Comparison of ENCODE assay signal across 8 mouse cellular contexts in genomic region chr7:46615256-46615977, GRCm38 (mm10). TPM values are rescaled to one million over a fixed set of nuclear protein-coding genes. Genes with fewer than 3 reads are reported as not detected.
A peak's percentile ranks its signal among the peaks of the same experiment; 100 is the strongest.
DNase-seq lines count a peak whose midpoint lies in the region; ATAC-seq lines count a peak whose summit lies in the region.

No protein-coding gene starts in this region.

- H3K4me3 ChIP-seq in heart, embryonic 15.5 days = no peak overlapping the region
- no peak overlapping the region for H3K4me3 ChIP-seq in liver, embryonic 15.5 days (replicated peaks)
- H3K4me3 ChIP-seq in hindbrain, embryonic 10.5 days = no peak overlapping the region

- no peak overlapping the region for H3K4me2 ChIP-seq in heart, embryonic 15.5 days
- H3K4me2 ChIP-seq in liver, embryonic 15.5 days = no peak overlapping the region

- H3K9ac ChIP-seq in heart, embryonic 15.5 days = no peak overlapping the region
- no peak overlapping the region for H3K9ac ChIP-seq in liver, embryonic 15.5 days

- peaks cover 28% of the 10 kb centered on the region for H3K4me1 ChIP-seq in heart, embryonic 15.5 days (replicated peaks)
- no peaks in the 10 kb centered on the region; the same call in 1 of the 2 replicates for H3K4me1 ChIP-seq in liver, embryonic 15.5 days (replicated peaks)
- H3K4me1 ChIP-seq in hindbrain, embryonic 10.5 days (replicated peaks) = no peaks in the 10 kb centered on the region

- H3K36me3 ChIP-seq in heart, embryonic 15.5 days = no peaks in the 10 kb centered on the region
- H3K36me3 ChIP-seq in liver, embryonic 15.5 days (replicated peaks) = no peaks in the 10 kb centered on the region
- H3K36me3 ChIP-seq in hindbrain, embryonic 10.5 days = peaks cover 36% of the 10 kb centered on the region

- H3K27ac ChIP-seq in heart, embryonic 15.5 days = peak overlapping the region; percentile 64
- H3K27ac ChIP-seq in liver, embryonic 15.5 days (replicated peaks) = no peak overlapping the region
- H3K27ac ChIP-seq in hindbrain, embryonic 10.5 days = no peak overlapping the region

- H3K9me3 ChIP-seq in heart, embryonic 15.5 days (replicated peaks) = no peaks in the 10 kb centered on the region
- no peaks in the 10 kb centered on the region for H3K9me3 ChIP-seq in liver, embryonic 15.5 days (replicated peaks)
- no peaks in the 10 kb centered on the region for H3K9me3 ChIP-seq in hindbrain, embryonic 10.5 days

- DNase-seq in ovary, postnatal 36 days (ENCODE audit: low spot score) = peak; percentile 22
- no peak for DNase-seq in ovary, postnatal 10 days (ENCODE audit: low spot score)
- DNase-seq in yolk sac, embryonic 10.5 days (ENCODE audit: low spot score) = peak; percentile 22
- DNase-seq in spleen, postnatal 4 days (ENCODE audit: low spot score in 2 of 2) = no peak
- DNase-seq in layer of hippocampus, postnatal 25 days (ENCODE audit: extremely low spot score in 1 of 2, low spot score in 1 of 2) = no peak
- no peak for DNase-seq in hindbrain, embryonic 10.5 days (ENCODE audit: low spot score)

- no peaks in the 10 kb centered on the region for H3K27me3 ChIP-seq in heart, embryonic 15.5 days
- H3K27me3 ChIP-seq in liver, embryonic 15.5 days = no peaks in the 10 kb centered on the region
- no peaks in the 10 kb centered on the region for H3K27me3 ChIP-seq in hindbrain, embryonic 10.5 days (ENCODE audit: insufficient read depth, poor library complexity, severe bottlenecking)

- 42% methylated on average over 5 of the region's 5 CpGs for WGBS in heart, embryonic 15.5 days
- WGBS in liver, embryonic 15.5 days (ENCODE audit: insufficient replicate concordance) = 39% methylated on average over 5 of the region's 5 CpGs
- WGBS in hindbrain, embryonic 10.5 days = 71% methylated on average over 5 of the region's 5 CpGs

- no peak for ATAC-seq in heart, embryonic 15.5 days (replicated peaks; ENCODE audit: insufficient number of reproducible peaks, insufficient read depth, low FRiP score, low read depth)
- ATAC-seq in liver, embryonic 15.5 days (ENCODE audit: insufficient read depth) = peak; percentile 40; the same call in 1 of the 2 replicates

RNA-seq across cellular contexts. Expression of gene Sergef, which starts 24.2 kb away (rescaled TPM):
- 9.3 and 10.3 TPM in 2 replicates for polyA plus RNA-seq in heart, embryonic 15.5 days (2015; fragmentation: Nextera tagmentation; extraction: Ambion mirVana)
- polyA plus RNA-seq in liver, embryonic 15.5 days (2015; fragmentation: Nextera tagmentation; extraction: Ambion mirVana) = 5.2 TPM in 2 replicates
- 10 to 100 TPM; 40.2 to 46.2 TPM for total RNA-seq in layer of hippocampus, postnatal 25 days (2021)
- polyA plus RNA-seq in hindbrain, embryonic 10.5 days (2016; fragmentation: Nextera tagmentation; extraction: Ambion mirVana) = 16.2 and 18.7 TPM in 2 replicates

RNA-seq across cellular contexts. Expression of gene Tph1, which starts 56.9 kb away (rescaled TPM):
- polyA plus RNA-seq in heart, embryonic 15.5 days (2015; fragmentation: Nextera tagmentation; extraction: Ambion mirVana) = 0.23 and 0.76 TPM in 2 replicates
- polyA plus RNA-seq in liver, embryonic 15.5 days (2015; fragmentation: Nextera tagmentation; extraction: Ambion mirVana) = not detected in 2 replicates
- under 1 TPM; 0.14 to 0.57 TPM for total RNA-seq in layer of hippocampus, postnatal 25 days (2021)
- polyA plus RNA-seq in hindbrain, embryonic 10.5 days (2016; fragmentation: Nextera tagmentation; extraction: Ambion mirVana) = 0.67 and 1.6 TPM in 2 replicates

Comparison
In these comparisons a context has a peak if more than half of its experiments do, and no peak if none do; other contexts are left out.
1. DNase-seq: peak in ovary, postnatal 36 days (single experiment) and yolk sac, embryonic 10.5 days (single experiment); none in ovary, postnatal 10 days (single experiment), spleen, postnatal 4 days (0 of 2), layer of hippocampus, postnatal 25 days (0 of 2) and hindbrain, embryonic 10.5 days (single experiment).